Mouse (Mus musculus) embryonic fibroblast, embryonic 13.5 days (primary cell): ENCODE data around the gene Cds2.

ENCODE experiments used
- CTCF ChIP-seq: IDR thresholded peaks from 2 replicates; pipeline ENCODE4 v1.5.1; 2011; ENCODE audit warnings: mild to moderate bottlenecking, control low read depth, low read length, moderate library complexity, borderline replicate concordance; ENCODE audit not compliant: insufficient read depth
- POLR2A ChIP-seq: IDR thresholded peaks from 2 replicates; pipeline ENCODE4 v1.6.1; 2011; ENCODE audit warnings: low read depth, mild to moderate bottlenecking, control low read depth, low read length, moderate library complexity

DNA sequence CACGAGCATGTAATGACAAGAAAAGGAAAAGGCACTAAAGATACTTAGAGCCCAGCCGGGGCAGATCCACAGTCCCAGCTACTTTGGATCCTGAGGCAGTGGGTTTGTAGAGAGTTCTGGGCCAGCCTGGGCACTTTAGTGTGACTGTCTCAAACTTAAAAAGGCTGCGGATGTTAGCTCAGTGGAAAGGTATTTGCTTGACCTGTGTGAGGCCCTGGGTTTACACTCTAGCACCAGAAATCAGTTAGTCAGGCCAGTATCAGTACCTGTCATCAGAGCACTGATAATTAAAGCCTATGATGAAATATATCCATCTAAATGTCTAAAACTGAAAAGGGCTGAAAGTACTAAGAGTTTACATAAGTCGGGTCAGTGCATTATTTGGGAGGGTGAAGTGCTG, 13.3 kb downstream of the Cds2 start:
- TF ChIP-seq CTCF: no peak
- TF ChIP-seq POLR2A: no peak
